Mouse (Mus musculus) ES-Bruce4 (cell line): ENCODE measurements around the gene Ccdc80.

Experiments
- CTCF ChIP-seq: IDR thresholded peaks from one replicate; pipeline ENCODE4 v1.8.1; 2011; ENCODE audit warnings: low read depth, low read length
- EP300 ChIP-seq: IDR thresholded peaks from 2 replicates; pipeline ENCODE4 v1.6.1; 2011; ENCODE audit warnings: low read depth, low read length; ENCODE audit not compliant: insufficient read depth
- POLR2A ChIP-seq: IDR thresholded peaks from one replicate; pipeline ENCODE4 v1.8.1; 2011; ENCODE audit warnings: low read length; ENCODE audit not compliant: insufficient read depth

DNA sequence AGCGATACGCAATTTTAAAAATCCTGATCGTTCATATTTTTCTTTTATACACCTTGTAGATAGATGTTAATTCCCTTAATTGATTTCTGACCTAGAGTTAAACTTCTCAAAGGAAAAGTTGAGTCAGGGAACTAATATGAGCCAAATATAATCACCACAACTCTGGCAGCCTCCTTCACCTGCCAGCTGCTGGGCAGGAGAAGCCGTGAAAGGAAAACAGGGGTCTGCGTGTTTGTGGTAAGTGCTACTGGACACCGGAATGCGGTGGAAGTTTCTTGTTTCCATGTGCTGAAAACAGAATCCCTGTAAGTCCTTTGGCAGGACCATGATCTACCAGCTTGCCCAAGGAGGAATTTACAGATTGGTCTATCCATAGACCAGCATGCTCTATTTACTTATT, 36.0 kb upstream of the Ccdc80 start:
- TF ChIP-seq CTCF (no peak), EP300 (no peak), POLR2A (no peak)
